Mouse (Mus musculus): ENCODE data around the gene Rfx1.

DNA sequence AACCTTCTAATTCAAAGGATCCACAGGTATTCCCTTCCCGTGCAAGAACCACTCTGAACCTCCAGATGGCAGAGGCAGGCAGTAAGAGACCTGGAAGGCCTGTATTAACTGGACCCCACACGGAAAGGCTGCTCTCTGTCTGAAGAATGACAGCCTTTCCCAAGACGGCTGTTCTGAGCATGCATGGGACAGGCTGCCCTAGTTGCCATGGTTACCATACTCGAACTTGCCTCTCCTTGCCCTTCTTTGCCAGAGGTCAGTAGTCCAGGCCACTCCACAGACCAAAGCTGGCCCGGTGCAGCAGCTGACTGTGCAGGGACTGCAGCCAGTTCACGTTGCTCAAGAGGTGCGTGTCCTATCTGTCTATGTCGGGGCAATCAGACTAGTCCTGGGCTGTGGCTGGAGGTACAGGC lies 17.2 kb downstream of the Rfx1 start:
- no peak for TF ChIP-seq CTCF (IDR thresholded peaks at IDR 0.05; ENCODE audit: insufficient read depth, low read depth, low read length)
- no peak for TF ChIP-seq POLR2A (IDR thresholded peaks at IDR 0.05; ENCODE audit: insufficient read depth, low read depth, low read length)
